Mouse (Mus musculus) cerebellum, postnatal 36 days (tissue): ENCODE data around the gene Stk11.
A peak's percentile ranks its signal among the peaks of the same experiment; 100 is the strongest.

Source experiments
- DNase-seq, 2 experiments: peaks; one replicate each; pipeline ENCODE4 v3.0.0; 2021 to 2022; ENCODE audit warnings: mixed read lengths in 2 of 2

Gene Stk11

GRCm38 (mm10) chr10:80171760-80172526 lies 56.3 kb downstream of the Stk11 start:
- no peak for DNase-seq

GRCm38 (mm10) chr10:80172527-80173292 lies 57.1 kb downstream of the Stk11 start, which contains the start of gene 1600002K03Rik:
Gene 1600002K03Rik, plus strand, starts transcription at chr10:80172944.
- DNase-seq: peak; percentile 81 to 88

GRCm38 (mm10) chr10:80173358-80173757 lies 57.8 kb downstream of the Stk11 start:
- DNase-seq: no peak

- no peak for DNase-seq
Measured at GRCm38 (mm10) chr10:80173955-80174640, 58.5 kb downstream of the Stk11 start.

GRCm38 (mm10) chr10:80174705-80175104 lies 59.1 kb downstream of the Stk11 start:
- peak in 1 of 2 experiments; percentile 48 for DNase-seq

- DNase-seq: peak; percentile 54 to 58
Measured at GRCm38 (mm10) chr10:80175536-80176269, 60.1 kb downstream of the Stk11 start.

GRCm38 (mm10) chr10:80176270-80176834 lies 60.7 kb downstream of the Stk11 start:
- no peak for DNase-seq

- DNase-seq: no peak
Measured at GRCm38 (mm10) chr10:80177441-80178279, 62.1 kb downstream of the Stk11 start.

GRCm38 (mm10) chr10:80179068-80180051 lies 63.8 kb downstream of the Stk11 start, which contains the start of gene Efna2:
Gene Efna2, plus strand, starts transcription at chr10:80179482.
- DNase-seq: peak; percentile 55 to 65
